Mouse (Mus musculus): ENCODE results near the gene 1700012A03Rik.

Gene 1700012A03Rik

GRCm38 (mm10) chr6:32049951-32050345, at the start of gene 1700012A03Rik:
1700012A03Rik (plus strand) TSS chr6:32050246.
- no peak for DNase-seq (ENCODE audit: low read depth, low spot score)

GRCm38 (mm10) chr6:32004228-32004627, 45.8 kb upstream of the 1700012A03Rik start:
- DNase-seq (ENCODE audit: low read depth, low spot score) = no peak

- no peak for DNase-seq (ENCODE audit: low read depth, low spot score)
Measured at GRCm38 (mm10) chr6:32005914-32006313, 44.1 kb upstream of the 1700012A03Rik start.

GRCm38 (mm10) chr6:32006382-32006781, 43.7 kb upstream of the 1700012A03Rik start:
- no peak for DNase-seq (ENCODE audit: low read depth, low spot score)

GRCm38 (mm10) chr6:32007336-32007735, 42.7 kb upstream of the 1700012A03Rik start:
- peak; percentile 45 for DNase-seq (ENCODE audit: low read depth, low spot score)

- DNase-seq (ENCODE audit: low read depth, low spot score) = no peak
Measured at GRCm38 (mm10) chr6:32016841-32017240, 33.2 kb upstream of the 1700012A03Rik start.

GRCm38 (mm10) chr6:32017406-32018104, 32.5 kb upstream of the 1700012A03Rik start:
- DNase-seq (ENCODE audit: low read depth, low spot score) = no peak

GRCm38 (mm10) chr6:32018105-32018446, 32.0 kb upstream of the 1700012A03Rik start:
- DNase-seq (ENCODE audit: low read depth, low spot score) = no peak

- no peak for DNase-seq (ENCODE audit: low read depth, low spot score)
Measured at GRCm38 (mm10) chr6:32021853-32022536, 28.1 kb upstream of the 1700012A03Rik start.

- no peak for DNase-seq (ENCODE audit: low read depth, low spot score)
Measured at GRCm38 (mm10) chr6:32022537-32022869, 27.5 kb upstream of the 1700012A03Rik start.

GRCm38 (mm10) chr6:32028228-32029009, 21.6 kb upstream of the 1700012A03Rik start:
- DNase-seq (ENCODE audit: low read depth, low spot score) = no peak

- no peak for DNase-seq (ENCODE audit: low read depth, low spot score)
Measured at GRCm38 (mm10) chr6:32034226-32034625, 15.8 kb upstream of the 1700012A03Rik start.

GRCm38 (mm10) chr6:32045344-32045743, 4.7 kb upstream of the 1700012A03Rik start:
- DNase-seq (ENCODE audit: low read depth, low spot score) = no peak

GRCm38 (mm10) chr6:32049256-32049950, 643 bp upstream of the 1700012A03Rik start:
- DNase-seq (ENCODE audit: low read depth, low spot score) = no peak

- no peak for DNase-seq (ENCODE audit: low read depth, low spot score)
Measured at GRCm38 (mm10) chr6:32052135-32052915, 2.3 kb downstream of the 1700012A03Rik start.

- no peak for DNase-seq (ENCODE audit: low read depth, low spot score)
Measured at GRCm38 (mm10) chr6:32056525-32056924, 6.5 kb downstream of the 1700012A03Rik start.

GRCm38 (mm10) chr6:32058571-32058970, 8.5 kb downstream of the 1700012A03Rik start:
- DNase-seq (ENCODE audit: low read depth, low spot score) = no peak

GRCm38 (mm10) chr6:32060641-32061040, 10.6 kb downstream of the 1700012A03Rik start:
- no peak for DNase-seq (ENCODE audit: low read depth, low spot score)

- no peak for DNase-seq (ENCODE audit: low read depth, low spot score)
Measured at GRCm38 (mm10) chr6:32061266-32061665, 11.2 kb downstream of the 1700012A03Rik start.

GRCm38 (mm10) chr6:32065789-32066510, 15.9 kb downstream of the 1700012A03Rik start:
- no peak for DNase-seq (ENCODE audit: low read depth, low spot score)
